Mouse (Mus musculus): ENCODE measurements around the gene Hao2.

Hao2 gene

GRCm38 (mm10) chr3:98855160-98855559 is 37.9 kb downstream of the Hao2 start:
- peak; percentile 81 for DNase-seq

DNA sequence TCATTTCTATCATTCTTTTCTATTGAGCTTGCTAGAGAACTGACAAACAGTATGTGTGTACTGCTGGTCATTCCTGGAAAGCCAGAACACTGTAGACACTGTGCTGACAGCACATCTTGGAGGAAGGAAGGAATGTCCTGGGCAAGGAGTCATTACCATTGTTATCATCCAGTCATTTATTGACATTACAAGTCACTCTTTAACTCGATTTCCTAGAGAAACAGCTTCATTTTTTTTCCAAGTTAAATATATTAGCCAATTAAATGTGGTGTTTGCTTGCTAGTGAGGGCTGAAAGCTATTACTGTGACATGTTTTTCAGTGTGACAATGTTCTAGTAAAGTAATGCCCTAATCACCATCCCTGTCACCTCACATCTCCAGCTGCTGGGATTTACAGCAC is 39.4 kb downstream of the Hao2 start:
- no peak for DNase-seq

GRCm38 (mm10) chr3:98853051-98853450 is 40.0 kb downstream of the Hao2 start:
- no peak for DNase-seq

- DNase-seq: no peak
Measured at GRCm38 (mm10) chr3:98852631-98853030, 40.4 kb downstream of the Hao2 start.

- no peak for DNase-seq
Measured at GRCm38 (mm10) chr3:98851853-98852252, 41.2 kb downstream of the Hao2 start.

DNA sequence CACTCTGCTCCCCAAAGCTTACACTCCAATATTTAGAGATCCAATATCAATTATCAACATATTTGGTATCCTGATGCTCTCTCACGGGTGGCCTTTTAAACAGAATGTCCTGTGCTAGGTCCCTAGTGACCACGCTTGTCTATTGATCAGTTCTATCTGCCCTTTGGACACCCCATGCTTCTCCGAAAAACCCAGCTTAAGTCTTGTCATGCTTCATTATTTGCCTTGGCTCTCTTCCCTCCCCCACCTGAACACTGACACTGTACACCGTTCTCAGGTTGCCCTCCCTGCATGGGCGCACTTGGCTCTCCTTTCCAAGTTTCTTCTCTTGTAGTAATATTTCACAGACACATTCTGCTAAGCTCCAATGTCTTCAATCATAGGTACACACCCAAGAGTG is 42.8 kb downstream of the Hao2 start:
- no peak for DNase-seq

GRCm38 (mm10) chr3:98848898-98849297 is 44.1 kb downstream of the Hao2 start:
- DNase-seq: no peak
